Mouse (Mus musculus) macrophage (primary cell): ENCODE results near the gene Nxn. TPM values are rescaled to one million over a fixed set of nuclear protein-coding genes. Genes with fewer than 3 reads are reported as not detected.

Source experiments
- H3K27ac ChIP-seq: fragments of 350-480 bp; formaldehyde crosslinking; 2 replicates; pipeline ENCODE4 v1.9.0; 2021
- H3K36me3 ChIP-seq: fragments of 350-480 bp; formaldehyde crosslinking; 2 replicates; pipeline ENCODE4 v1.9.0; 2021; ENCODE audit errors: inconsistent target
- H3K4me3 ChIP-seq: fragments of 350-480 bp; formaldehyde crosslinking; 2 replicates; pipeline ENCODE4 v1.9.0; 2021; ENCODE audit errors: inconsistent target
- H3K79me2 ChIP-seq: fragments of 350-480 bp; formaldehyde crosslinking; 2 replicates; pipeline ENCODE4 v1.9.0; 2021; ENCODE audit errors: inconsistent target
- WGBS: methylation state at CpG from one replicate; pipeline ENCODE4 v1.1.7; 2026; ENCODE audit warnings: inconsistent platforms; ENCODE audit not compliant: missing documents; 5-methylcytosine and 5-hydroxymethylcytosine counted together
- polyA plus RNA-seq: library from polyadenylated mRNA; stranded (reverse); fragments of 250-400 nt; gene quantifications from 3 replicates; pipeline ENCODE4 v1.2.4, GENCODE M21; 2018; ENCODE audit warnings: inconsistent platforms

Gene Nxn
- polyA plus RNA-seq, 1 experiment from 2014 or later = 0.37 TPM

- Histone ChIP-seq H3K4me3 (no peak overlapping the region), H3K79me2 (no peaks in the 10 kb centered on the region), H3K27ac (no peak overlapping the region), H3K36me3 (peaks cover 67% of the 10 kb centered on the region)
- WGBS = 56% methylated on average over 2 of the region's 2 CpGs
Observed at GRCm38 (mm10) chr11:76415985-76416384, 17.0 kb upstream of the Nxn start.

GRCm38 (mm10) chr11:76415001-76415400 lies 16.1 kb upstream of the Nxn start:
- Histone ChIP-seq H3K4me3 (no peak overlapping the region), H3K36me3 (peaks cover 60% of the 10 kb centered on the region), H3K27ac (no peak overlapping the region), H3K79me2 (no peaks in the 10 kb centered on the region)
- WGBS = 100% methylated on average over 4 of the region's 4 CpGs

- Histone ChIP-seq H3K4me3 (no peak overlapping the region), H3K79me2 (peaks cover 6% of the 10 kb centered on the region; the same call in 1 of the 2 replicates), H3K36me3 (peaks cover 42% of the 10 kb centered on the region), H3K27ac (no peak overlapping the region)
- WGBS = 96% methylated on average over 4 of the region's 4 CpGs
Observed at GRCm38 (mm10) chr11:76413202-76413601, 14.3 kb upstream of the Nxn start.

GRCm38 (mm10) chr11:76410826-76411225 lies 11.9 kb upstream of the Nxn start:
- Histone ChIP-seq H3K36me3 (peaks cover 18% of the 10 kb centered on the region; the same call in 1 of the 2 replicates), H3K4me3 (no peak overlapping the region)
- WGBS = 68% methylated on average over 12 of the region's 12 CpGs

GRCm38 (mm10) chr11:76406702-76407583 lies 8.0 kb upstream of the Nxn start, which contains the start of gene Timm22:
Gene Timm22 (plus strand): TSS chr11:76406952.
- peak within 1 kb of the TSS; percentile 99 for H3K4me3 ChIP-seq
- peaks cover 15% of the 10 kb centered on the region; the same call in 1 of the 2 replicates for H3K79me2 ChIP-seq
- H3K36me3 ChIP-seq = no peaks in the 10 kb centered on the region
- under 1% methylated on average over 44 of the region's 46 CpGs for WGBS
- H3K27ac ChIP-seq = peak within 1 kb of the TSS; percentile 80

More at GRCm38 (mm10) chr11:76410826-76411225, 11.9 kb upstream of the Nxn start:
- Histone ChIP-seq H3K79me2 (peaks cover 15% of the 10 kb centered on the region; the same call in 1 of the 2 replicates), H3K27ac (no peak overlapping the region)

- no peaks in the 10 kb centered on the region for H3K36me3 ChIP-seq
- H3K27ac ChIP-seq = no peak overlapping the region
- H3K79me2 ChIP-seq = peaks cover 15% of the 10 kb centered on the region; the same call in 1 of the 2 replicates
- WGBS = 85% methylated on average over 5 of the region's 5 CpGs
- no peak overlapping the region for H3K4me3 ChIP-seq
Observed at GRCm38 (mm10) chr11:76405626-76406264, 6.8 kb upstream of the Nxn start.

GRCm38 (mm10) chr11:76405113-76405512 lies 6.2 kb upstream of the Nxn start:
- H3K27ac ChIP-seq = no peak overlapping the region
- H3K79me2 ChIP-seq = peaks cover 15% of the 10 kb centered on the region; the same call in 1 of the 2 replicates
- 71% methylated on average over 3 of the region's 4 CpGs for WGBS
- H3K4me3 ChIP-seq = no peak overlapping the region
- H3K36me3 ChIP-seq = no peaks in the 10 kb centered on the region

- Histone ChIP-seq H3K36me3 (no peaks in the 10 kb centered on the region), H3K27ac (no peak overlapping the region), H3K4me3 (no peak overlapping the region), H3K79me2 (no peaks in the 10 kb centered on the region)
- 93% methylated on average over 10 of the region's 10 CpGs for WGBS
Observed at GRCm38 (mm10) chr11:76401398-76401797, 2.5 kb upstream of the Nxn start.

- WGBS = 5% methylated on average over 11 of the region's 11 CpGs
- Histone ChIP-seq H3K4me3 (peak overlapping the region; percentile 40), H3K36me3 (no peaks in the 10 kb centered on the region)
Observed at GRCm38 (mm10) chr11:76399587-76400330, 819 bp upstream of the Nxn start.

GRCm38 (mm10) chr11:76398312-76398797 lies 585 bp downstream of the Nxn start:
- Histone ChIP-seq H3K79me2 (no peaks in the 10 kb centered on the region), H3K4me3 (peak overlapping the region; percentile 45), H3K27ac (no peak overlapping the region), H3K36me3 (no peaks in the 10 kb centered on the region)
- WGBS = under 1% methylated on average over 30 of the region's 33 CpGs

More at GRCm38 (mm10) chr11:76399587-76400330, 819 bp upstream of the Nxn start:
- Histone ChIP-seq H3K27ac (no peak overlapping the region), H3K79me2 (no peaks in the 10 kb centered on the region)

GRCm38 (mm10) chr11:76397650-76398311 lies 1.2 kb downstream of the Nxn start:
- Histone ChIP-seq H3K4me3 (peak overlapping the region; percentile 45), H3K36me3 (no peaks in the 10 kb centered on the region), H3K79me2 (no peaks in the 10 kb centered on the region), H3K27ac (no peak overlapping the region)
- 4% methylated on average over 26 of the region's 26 CpGs for WGBS

- Histone ChIP-seq H3K36me3 (no peaks in the 10 kb centered on the region), H3K27ac (no peak overlapping the region), H3K79me2 (no peaks in the 10 kb centered on the region), H3K4me3 (no peak overlapping the region)
- 96% methylated on average over 11 of the region's 11 CpGs for WGBS
Observed at GRCm38 (mm10) chr11:76392996-76393395, 5.9 kb downstream of the Nxn start.

GRCm38 (mm10) chr11:76392532-76392931 lies 6.4 kb downstream of the Nxn start:
- no peak overlapping the region for H3K4me3 ChIP-seq
- no peak overlapping the region for H3K27ac ChIP-seq
- 99% methylated on average over 7 of the region's 7 CpGs for WGBS
- H3K36me3 ChIP-seq = no peaks in the 10 kb centered on the region
- H3K79me2 ChIP-seq = no peaks in the 10 kb centered on the region

- 67% methylated on average over 3 of the region's 7 CpGs for WGBS
- no peaks in the 10 kb centered on the region for H3K79me2 ChIP-seq
- H3K36me3 ChIP-seq = no peaks in the 10 kb centered on the region
- H3K27ac ChIP-seq = no peak overlapping the region
- H3K4me3 ChIP-seq = no peak overlapping the region
Observed at GRCm38 (mm10) chr11:76388711-76389110, 10.2 kb downstream of the Nxn start.
